Mouse (Mus musculus) MEL (cell line): ENCODE data around the gene Bach2. TPM values are rescaled to one million over a fixed set of nuclear protein-coding genes. Genes with fewer than 3 reads are reported as not detected.

ENCODE experiments used
- DNase-seq: peaks from one replicate; pipeline ENCODE4 v3.0.0; 2011; ENCODE audit warnings: low read depth, low spot score
- H3K27ac ChIP-seq: 2 replicates; pipeline ENCODE4 v1.5.1; 2012; ENCODE audit warnings: low read depth, mild to moderate bottlenecking, control low read depth, low read length, moderate library complexity; ENCODE audit not compliant: control insufficient read depth
- H3K27me3 ChIP-seq, 2 experiments: fragments of 150-350 bp in 1 of 2; sonication (generic) in 1 of 2; 2 replicates each; pipeline ENCODE4 v1.6.1; 2012; ENCODE audit warnings: low read length in 2 of 2, mild to moderate bottlenecking in 2 of 2, improper control_type of control experiment in 1 of 2, moderate library complexity in 1 of 2; ENCODE audit not compliant: insufficient read depth in 2 of 2, control insufficient read depth in 1 of 2
- H3K36me3 ChIP-seq, 2 experiments: 2 replicates each; pipeline ENCODE4 v1.6.1; 2012 to 2014; ENCODE audit warnings: low read length in 2 of 2, improper control_type of control experiment in 1 of 2, inconsistent platforms in 1 of 2, mild to moderate bottlenecking in 1 of 2; ENCODE audit not compliant: insufficient read depth in 2 of 2, control insufficient read depth in 1 of 2
- H3K4me1 ChIP-seq, 2 experiments: fragments of 150-350 bp in 1 of 2; sonication (generic) in 1 of 2; 2 replicates each; pipeline ENCODE4 v1.6.1; 2012; ENCODE audit warnings: low read length in 2 of 2, improper control_type of control experiment in 1 of 2, mild to moderate bottlenecking in 1 of 2; ENCODE audit not compliant: insufficient read depth in 2 of 2, control insufficient read depth in 1 of 2
- H3K4me3 ChIP-seq, 2 experiments: fragments of 150-350 bp in 1 of 2; sonication (generic) in 1 of 2; 2 replicates each; pipeline ENCODE4 v1.5.1; 2012; ENCODE audit warnings: low read depth in 2 of 2, low read length in 2 of 2, mild to moderate bottlenecking in 2 of 2, moderate library complexity in 2 of 2, control low read depth in 1 of 2, improper control_type of control experiment in 1 of 2; ENCODE audit not compliant: control insufficient read depth in 1 of 2, insufficient read depth in 1 of 2
- H3K79me2 ChIP-seq: 2 replicates; pipeline ENCODE4 v1.6.1; 2012; ENCODE audit warnings: mild to moderate bottlenecking, low read length, moderate library complexity; ENCODE audit not compliant: control insufficient read depth, poor library complexity, insufficient read depth
- H3K9ac ChIP-seq: 2 replicates; pipeline ENCODE4 v1.6.1; 2012; ENCODE audit warnings: low read depth, mild to moderate bottlenecking, control low read depth, low read length, moderate library complexity; ENCODE audit not compliant: control insufficient read depth, poor library complexity, severe bottlenecking
- H3K9me3 ChIP-seq: fragments of 150-350 bp; sonication (generic); replicated peaks from 2 replicates; pipeline ENCODE4 v1.6.1; 2012; ENCODE audit warnings: mild to moderate bottlenecking, low read length, improper control_type of control experiment, moderate library complexity; ENCODE audit not compliant: insufficient read depth
- BHLHE40 ChIP-seq: IDR thresholded peaks from 2 replicates; pipeline ENCODE4 v1.6.1; 2012; ENCODE audit warnings: low read depth, mild to moderate bottlenecking, inconsistent platforms, low read length, improper control_type of control experiment, borderline replicate concordance
- CHD2 ChIP-seq: IDR thresholded peaks from 2 replicates; pipeline ENCODE4 v1.6.1; 2011; ENCODE audit warnings: low read length, improper control_type of control experiment
- EP300 ChIP-seq, 2 experiments: IDR thresholded peaks; 2 replicates each; pipeline ENCODE4 v1.6.1; 2011; ENCODE audit warnings: improper control_type of control experiment in 2 of 2, low read length in 2 of 2, low read depth in 1 of 2, mild to moderate bottlenecking in 1 of 2
- ETS1 ChIP-seq: IDR thresholded peaks from 2 replicates; pipeline ENCODE4 v1.6.1; 2012; ENCODE audit warnings: low read depth, mild to moderate bottlenecking, inconsistent platforms, low read length, improper control_type of control experiment, moderate library complexity
- GABPA ChIP-seq: IDR thresholded peaks from 2 replicates; pipeline ENCODE4 v1.6.1; 2012; ENCODE audit warnings: low read depth, mild to moderate bottlenecking, inconsistent platforms, low read length, improper control_type of control experiment, moderate library complexity
- GATA1 ChIP-seq: IDR thresholded peaks from 2 replicates; pipeline ENCODE4 v1.6.1; 2011; ENCODE audit warnings: low read depth, low read length, improper control_type of control experiment
- JUND ChIP-seq: IDR thresholded peaks from 2 replicates; pipeline ENCODE4 v1.6.1; 2011; ENCODE audit warnings: low read depth, mild to moderate bottlenecking, improper control_type of control experiment, low read length
- MXI1 ChIP-seq: IDR thresholded peaks from 2 replicates; pipeline ENCODE4 v1.6.1; 2011; ENCODE audit warnings: mild to moderate bottlenecking, low read depth, low read length, improper control_type of control experiment
- NRF1 ChIP-seq: IDR thresholded peaks from 2 replicates; pipeline ENCODE4 v1.6.1; 2014; ENCODE audit warnings: low read depth, mild to moderate bottlenecking, inconsistent platforms, low read length, improper control_type of control experiment, moderate library complexity; ENCODE audit not compliant: poor library complexity, insufficient read depth, severe bottlenecking
- TAL1 ChIP-seq: IDR thresholded peaks from 2 replicates; pipeline ENCODE4 v1.6.1; 2012; ENCODE audit warnings: mild to moderate bottlenecking, inconsistent platforms, low read length, moderate library complexity, mixed read lengths
- UBTF ChIP-seq: IDR thresholded peaks from 2 replicates; pipeline ENCODE4 v1.6.1; 2012; ENCODE audit warnings: low read depth, mild to moderate bottlenecking, inconsistent platforms, low read length, improper control_type of control experiment, moderate library complexity, borderline replicate concordance; ENCODE audit not compliant: insufficient read depth
- ZC3H11A ChIP-seq: IDR thresholded peaks from 2 replicates; pipeline ENCODE4 v1.6.1; 2012; ENCODE audit warnings: low read depth, mild to moderate bottlenecking, inconsistent platforms, low read length, improper control_type of control experiment
- ZKSCAN1 ChIP-seq: IDR thresholded peaks from 2 replicates; pipeline ENCODE4 v1.6.1; 2012; ENCODE audit warnings: low read depth, mild to moderate bottlenecking, inconsistent platforms, low read length, improper control_type of control experiment, moderate library complexity
- polyA plus RNA-seq, 2 experiments: library from polyadenylated mRNA; stranded (reverse) in 1 of 2; unstranded in 1 of 2; fragments of >175 nt in 1 of 2; fragments of >200 nt in 1 of 2; gene quantifications; 2 replicates each; pipeline versions ENCODE4 v1.2.1 to v1.2.4; 2012; ENCODE audit warnings: low replicate concordance in 2 of 2, low read depth in 1 of 2; ENCODE audit not compliant: insufficient read length in 2 of 2, insufficient read depth in 1 of 2, missing spikeins in 1 of 2
- total RNA-seq: library from RNA; depleted of rRNA; stranded (reverse); fragments of 300-350 nt; gene quantifications from 2 replicates; pipeline ENCODE4 v1.2.3, GENCODE M21; 2012

Gene Bach2
- total and polyA plus RNA-seq, 3 experiments, result 0.04 TPM; not detected in 2

DNA sequence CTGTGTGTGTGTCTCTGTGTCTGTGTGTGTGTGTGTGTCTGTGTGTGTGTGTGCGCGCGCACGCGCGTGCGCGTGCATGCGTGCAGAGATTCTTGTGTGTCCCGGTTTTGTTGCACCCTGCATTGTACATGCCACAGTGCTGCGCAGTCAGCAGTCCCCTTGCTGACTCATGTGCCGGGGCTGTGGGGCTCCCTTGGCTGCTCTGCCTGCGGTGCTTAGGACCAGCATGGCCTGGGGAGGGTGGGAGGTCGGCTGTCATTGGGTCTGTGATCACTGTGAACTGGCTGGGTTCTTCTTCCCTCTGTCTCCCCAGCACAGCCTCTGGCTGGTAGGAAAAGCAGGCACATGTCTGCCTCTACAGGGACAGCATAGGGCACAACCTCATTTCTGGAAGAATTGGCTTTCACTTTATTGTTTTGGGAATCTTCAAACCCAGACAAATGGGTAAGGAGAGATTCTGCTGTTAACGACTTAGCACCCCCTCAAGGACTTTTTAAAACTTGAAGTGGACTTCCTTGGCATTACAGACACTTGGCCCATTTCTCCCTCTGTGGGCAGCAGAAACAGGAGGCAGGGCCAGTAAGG is 11.2 kb downstream of the Bach2 start:
- Histone ChIP-seq H3K4me3 (peak overlapping the region; percentile 35 to 47), H3K4me1 (peaks cover 0 to 13% of the 10 kb centered on the region in 2 experiments; a peak in 2 of 4 replicates), H3K27ac (no peak overlapping the region), H3K27me3 (peaks cover 2 to 6% of the 10 kb centered on the region in 2 experiments; a peak in 3 of 4 replicates), H3K9me3 (no peaks in the 10 kb centered on the region), H3K79me2 (no peaks in the 10 kb centered on the region), H3K36me3 (no peaks in the 10 kb centered on the region), H3K9ac (no peak overlapping the region)
- peak; percentile 40 for DNase-seq
- TF ChIP-seq GABPA (no peak), ETS1 (no peak), NRF1 (no peak), JUND (no peak), TAL1 (no peak), ZKSCAN1 (no peak)

DNA sequence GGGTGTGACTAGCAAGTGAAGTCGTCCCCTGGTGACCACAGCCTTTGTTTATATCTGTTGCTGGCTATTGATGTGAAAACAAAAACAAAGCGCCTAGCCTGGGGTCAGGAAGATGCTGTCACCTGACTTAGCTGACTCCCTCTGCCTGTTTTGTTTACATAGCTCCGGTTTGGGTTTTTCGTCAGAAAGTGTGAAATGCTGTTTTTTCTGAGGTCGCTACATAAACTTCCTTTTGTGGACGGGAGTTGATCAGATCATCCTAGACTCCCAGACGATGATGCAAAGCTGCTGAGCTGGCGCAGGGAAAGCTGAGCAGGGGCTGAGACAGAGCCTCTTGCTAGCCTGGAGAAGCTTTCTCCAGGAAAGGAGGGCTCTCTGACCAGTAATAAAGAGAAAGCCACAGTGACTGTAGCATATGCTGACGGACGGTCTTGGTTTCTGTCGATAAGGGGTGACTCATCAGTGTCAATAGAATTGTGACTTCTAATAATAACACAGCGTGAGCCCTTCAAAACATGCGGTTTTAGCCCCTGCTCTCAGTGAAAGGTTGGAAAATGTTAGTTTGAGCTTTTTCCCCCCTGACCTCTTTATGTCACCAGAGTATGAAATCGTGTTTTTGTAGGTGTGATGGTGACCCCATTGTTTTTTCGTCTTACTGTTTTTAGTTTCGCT is 11.9 kb downstream of the Bach2 start:
- H3K9ac ChIP-seq, result no peak overlapping the region
- TF ChIP-seq CHD2, result no peak
- TF ChIP-seq EP300 (IDR thresholded peaks at IDR 0.05; ENCODE audit: low read depth in 1 of 2, low read length in 2 of 2), result 0 out of 4 replicates have a peak, but pooled peaks of 1 of the 2 experiments have one; percentile 23
- TF ChIP-seq MXI1, result 0 out of 2 replicates have a peak, but pooled peaks have one; percentile 18
- peak; percentile 29 for TF ChIP-seq TAL1
- 0 out of 2 replicates have a peak, but pooled peaks have one; percentile 14 for TF ChIP-seq GATA1
- TF ChIP-seq BHLHE40, result no peak
- TF ChIP-seq UBTF, result no peak
- 0 out of 2 replicates have a peak, but pooled peaks have one; percentile 55 for TF ChIP-seq JUND
- no peak for TF ChIP-seq ZC3H11A
- TF ChIP-seq, all 39 proteins: peak for 5
- H3K4me1 ChIP-seq, result peaks cover 0 to 13% of the 10 kb centered on the region in 2 experiments; a peak in 2 of 4 replicates
- H3K27me3 ChIP-seq, result peaks cover 2 to 4% of the 10 kb centered on the region in 2 experiments
- peak overlapping the region; percentile 35 to 47 for H3K4me3 ChIP-seq
- H3K79me2 ChIP-seq, result no peaks in the 10 kb centered on the region
- no peak overlapping the region for H3K27ac ChIP-seq
- H3K9me3 ChIP-seq, result no peaks in the 10 kb centered on the region
- peak; percentile 47 for DNase-seq
- no peaks in the 10 kb centered on the region for H3K36me3 ChIP-seq
